8 mouse cellular contexts compared by ENCODE assay signal in the genomic region with DNA sequence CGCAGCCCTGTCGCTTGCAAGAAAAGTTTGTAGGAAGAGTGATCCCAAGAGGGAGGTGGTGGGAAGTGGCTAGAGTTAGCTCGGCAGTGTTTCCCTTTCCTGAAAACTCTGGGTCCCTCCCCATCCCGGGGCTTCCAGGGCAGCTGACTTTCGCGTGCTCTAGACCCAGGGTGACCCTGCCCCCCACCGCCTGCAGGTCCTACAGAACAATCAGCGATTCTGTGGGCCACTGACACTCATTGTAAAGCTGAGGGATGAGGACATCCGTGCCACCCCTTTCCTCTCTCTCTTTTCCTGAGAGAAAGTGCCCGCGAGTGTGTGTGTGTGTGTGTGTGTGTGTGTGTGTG. TPM values are rescaled to one million over a fixed set of nuclear protein-coding genes. Genes with fewer than 3 reads are reported as not detected.
DNase-seq lines count a peak whose midpoint lies in the region; ATAC-seq lines count a peak whose summit lies in the region.

No protein-coding gene starts in this region.

- no peaks in the 10 kb centered on the region for H3K9me3 ChIP-seq in heart, embryonic 11.5 days (replicated peaks; ENCODE audit: control insufficient read depth, low read length)
- no peaks in the 10 kb centered on the region for H3K9me3 ChIP-seq in embryonic facial prominence, embryonic 10.5 days
- H3K9me3 ChIP-seq in intestine, embryonic 15.5 days = no peaks in the 10 kb centered on the region
- H3K9me3 ChIP-seq in megakaryocyte, embryonic 14.5 days = no peaks in the 10 kb centered on the region

- H3K27ac ChIP-seq in heart, embryonic 11.5 days (ENCODE audit: low read depth, low read length) = peak overlapping the region; percentile 93
- H3K27ac ChIP-seq in embryonic facial prominence, embryonic 10.5 days (replicated peaks) = peak overlapping the region; percentile 87
- H3K27ac ChIP-seq in intestine, embryonic 15.5 days = peak overlapping the region; percentile 82

- 0 out of 2 replicates have a peak, but pooled peaks have one; percentile 9 for ATAC-seq in heart, embryonic 11.5 days (replicated peaks; ENCODE audit: insufficient number of reproducible peaks, low FRiP score, low TSS enrichment)
- peak; percentile 17 for ATAC-seq in CD4-positive, CD25-positive, alpha-beta regulatory T cell, adult 4 months
- ATAC-seq in intestine, embryonic 15.5 days = peak; percentile 41
- ATAC-seq in monocyte, adult 5-6 weeks (replicated peaks; ENCODE audit: insufficient number of reproducible peaks, low FRiP score, low TSS enrichment, poor library complexity, severe bottlenecking) = no peak

- no peaks in the 10 kb centered on the region for H3K27me3 ChIP-seq in heart, embryonic 11.5 days (ENCODE audit: control insufficient read depth, insufficient read depth, low read length)
- H3K27me3 ChIP-seq in embryonic facial prominence, embryonic 10.5 days (replicated peaks; ENCODE audit: low read depth, poor library complexity, severe bottlenecking) = peaks cover 15% of the 10 kb centered on the region
- no peaks in the 10 kb centered on the region for H3K27me3 ChIP-seq in intestine, embryonic 15.5 days (replicated peaks)
- no peaks in the 10 kb centered on the region for H3K27me3 ChIP-seq in megakaryocyte, embryonic 14.5 days (replicated peaks)

- peak overlapping the region; percentile 95 for H3K9ac ChIP-seq in heart, embryonic 11.5 days (ENCODE audit: low read depth, low read length)
- peak overlapping the region; percentile 76 for H3K9ac ChIP-seq in intestine, embryonic 15.5 days

- peak overlapping the region; percentile 79 for H3K4me3 ChIP-seq in heart, embryonic 11.5 days (ENCODE audit: low read depth, low read length)
- peak overlapping the region; percentile 72 for H3K4me3 ChIP-seq in embryonic facial prominence, embryonic 10.5 days
- H3K4me3 ChIP-seq in intestine, embryonic 15.5 days (replicated peaks) = peak overlapping the region; percentile 57
- H3K4me3 ChIP-seq in megakaryocyte, embryonic 14.5 days (replicated peaks) = peak overlapping the region; percentile 96

- no peaks in the 10 kb centered on the region for H3K36me3 ChIP-seq in heart, embryonic 11.5 days (ENCODE audit: control insufficient read depth, insufficient read depth, low read length)
- H3K36me3 ChIP-seq in embryonic facial prominence, embryonic 10.5 days (replicated peaks) = no peaks in the 10 kb centered on the region
- H3K36me3 ChIP-seq in intestine, embryonic 15.5 days = no peaks in the 10 kb centered on the region
- H3K36me3 ChIP-seq in megakaryocyte, embryonic 14.5 days (replicated peaks; ENCODE audit: low read length) = peaks cover 33% of the 10 kb centered on the region

- peak overlapping the region; percentile 93 for H3K4me2 ChIP-seq in heart, embryonic 11.5 days
- H3K4me2 ChIP-seq in intestine, embryonic 15.5 days (replicated peaks) = peak overlapping the region; percentile 74

- peaks cover 54% of the 10 kb centered on the region for H3K4me1 ChIP-seq in heart, embryonic 11.5 days (ENCODE audit: control insufficient read depth, insufficient read depth, low read length)
- H3K4me1 ChIP-seq in embryonic facial prominence, embryonic 10.5 days = peaks cover 62% of the 10 kb centered on the region
- H3K4me1 ChIP-seq in intestine, embryonic 15.5 days (replicated peaks) = peaks cover 41% of the 10 kb centered on the region
- peaks cover 82% of the 10 kb centered on the region for H3K4me1 ChIP-seq in megakaryocyte, embryonic 14.5 days

- WGBS in heart, embryonic 11.5 days (ENCODE audit: insufficient replicate concordance) = under 1% methylated on average over 11 of the region's 11 CpGs
- 0% methylated on average over 11 of the region's 11 CpGs for WGBS in embryonic facial prominence, embryonic 10.5 days
- WGBS in intestine, embryonic 15.5 days = 0% methylated on average over 11 of the region's 11 CpGs

- no peak for DNase-seq in heart, adult 9 months (ENCODE audit: low spot score in 2 of 2)
- no peak for DNase-seq in embryonic facial prominence, embryonic 10.5 days (ENCODE audit: low spot score)
- no peak for DNase-seq in Muller cell, postnatal 12 days (ENCODE audit: inconsistent ontology term)

RNA-seq across cellular contexts. Expression of a gene that starts 9.5 kb away (rescaled TPM):
- 183 and 209 TPM in 2 replicates for polyA plus RNA-seq in heart, embryonic 11.5 days (2014; fragmentation: Nextera tagmentation; extraction: Ambion mirVana)
- 10 to 100 TPM; 21.7 to 38.1 TPM for polyA plus RNA-seq in CD4-positive, CD25-positive, alpha-beta regulatory T cell, adult 4 months (2017; shearing (Covaris generic))
- polyA plus RNA-seq in embryonic facial prominence, embryonic 10.5 days (2016; fragmentation: Nextera tagmentation; extraction: Ambion mirVana) = 47.4 and 51.9 TPM in 2 replicates
- polyA plus RNA-seq in intestine, embryonic 15.5 days (2015; fragmentation: Nextera tagmentation; extraction: Ambion mirVana) = 203 and 215 TPM in 2 replicates
- polyA plus RNA-seq in megakaryocyte, embryonic 14.5 days (2012; ENCODE audit: insufficient read depth, low replicate concordance) = 55.5 and 121 TPM in 2 replicates
- 25.1 to 38.6 TPM (median 32.4 TPM) in 3 replicates for total RNA-seq in monocyte, adult 5-6 weeks (2017)

RNA-seq across cellular contexts. Expression of a gene that starts 36.6 kb away (rescaled TPM):
- polyA plus RNA-seq in heart, embryonic 11.5 days (2014; fragmentation: Nextera tagmentation; extraction: Ambion mirVana) = 61.5 and 68.1 TPM in 2 replicates
- under 1 TPM; 0.58 to 0.98 TPM for polyA plus RNA-seq in CD4-positive, CD25-positive, alpha-beta regulatory T cell, adult 4 months (2017; shearing (Covaris generic))
- polyA plus RNA-seq in embryonic facial prominence, embryonic 10.5 days (2016; fragmentation: Nextera tagmentation; extraction: Ambion mirVana) = 29.0 and 32.2 TPM in 2 replicates
- polyA plus RNA-seq in intestine, embryonic 15.5 days (2015; fragmentation: Nextera tagmentation; extraction: Ambion mirVana) = 44.5 and 44.6 TPM in 2 replicates
- 104 and 232 TPM in 2 replicates for polyA plus RNA-seq in megakaryocyte, embryonic 14.5 days (2012; ENCODE audit: insufficient read depth, low replicate concordance)
- total RNA-seq in monocyte, adult 5-6 weeks (2017) = 0.39 to 7.4 TPM (median 1.4 TPM) in 3 replicates

RNA-seq across cellular contexts. Expression of a gene that starts 49.9 kb away (rescaled TPM):
- polyA plus RNA-seq in heart, embryonic 11.5 days (2014; fragmentation: Nextera tagmentation; extraction: Ambion mirVana) = 3,442 and 3,640 TPM in 2 replicates
- polyA plus RNA-seq in CD4-positive, CD25-positive, alpha-beta regulatory T cell, adult 4 months (2017; shearing (Covaris generic)) = not detected
- polyA plus RNA-seq in embryonic facial prominence, embryonic 10.5 days (2016; fragmentation: Nextera tagmentation; extraction: Ambion mirVana) = 5.5 and 7.9 TPM in 2 replicates
- 5.4 and 8.3 TPM in 2 replicates for polyA plus RNA-seq in intestine, embryonic 15.5 days (2015; fragmentation: Nextera tagmentation; extraction: Ambion mirVana)
- polyA plus RNA-seq in megakaryocyte, embryonic 14.5 days (2012; ENCODE audit: insufficient read depth, low replicate concordance) = 0.82 TPM in 1 of 2 replicates, not detected in the other
- 0.97 to 3.4 TPM in 2 of 3 replicates, not detected in the other for total RNA-seq in monocyte, adult 5-6 weeks (2017)

Comparison
In these comparisons a context has a peak if more than half of its experiments do, and no peak if none do; other contexts are left out.
1. RNA of a gene that starts 36.6 kb away (polyA plus RNA-seq): 104 to 232 TPM in megakaryocyte, embryonic 14.5 days, 61.5 to 68.1 TPM in heart, embryonic 11.5 days, 44.5 to 44.6 TPM in intestine, embryonic 15.5 days and 29.0 to 32.2 TPM in embryonic facial prominence, embryonic 10.5 days; 0.58 to 0.98 TPM in CD4-positive, CD25-positive, alpha-beta regulatory T cell, adult 4 months; every median in the first group is over 10 times any median in the second.
2. RNA of a gene that starts 49.9 kb away (polyA plus RNA-seq): 3,442 to 3,640 TPM in heart, embryonic 11.5 days; 5.4 to 8.3 TPM in intestine, embryonic 15.5 days, 5.5 to 7.9 TPM in embryonic facial prominence, embryonic 10.5 days, 0.82 TPM in megakaryocyte, embryonic 14.5 days and not detected in CD4-positive, CD25-positive, alpha-beta regulatory T cell, adult 4 months; every median in the first group is over 100 times any median in the second.
3. Peak in every context shown above with its lines, with median percentiles within 50 percentile points of each other: H3K27ac ChIP-seq and H3K4me3 ChIP-seq.